10 mouse cellular contexts compared by ENCODE assay signal in the genomic region with DNA sequence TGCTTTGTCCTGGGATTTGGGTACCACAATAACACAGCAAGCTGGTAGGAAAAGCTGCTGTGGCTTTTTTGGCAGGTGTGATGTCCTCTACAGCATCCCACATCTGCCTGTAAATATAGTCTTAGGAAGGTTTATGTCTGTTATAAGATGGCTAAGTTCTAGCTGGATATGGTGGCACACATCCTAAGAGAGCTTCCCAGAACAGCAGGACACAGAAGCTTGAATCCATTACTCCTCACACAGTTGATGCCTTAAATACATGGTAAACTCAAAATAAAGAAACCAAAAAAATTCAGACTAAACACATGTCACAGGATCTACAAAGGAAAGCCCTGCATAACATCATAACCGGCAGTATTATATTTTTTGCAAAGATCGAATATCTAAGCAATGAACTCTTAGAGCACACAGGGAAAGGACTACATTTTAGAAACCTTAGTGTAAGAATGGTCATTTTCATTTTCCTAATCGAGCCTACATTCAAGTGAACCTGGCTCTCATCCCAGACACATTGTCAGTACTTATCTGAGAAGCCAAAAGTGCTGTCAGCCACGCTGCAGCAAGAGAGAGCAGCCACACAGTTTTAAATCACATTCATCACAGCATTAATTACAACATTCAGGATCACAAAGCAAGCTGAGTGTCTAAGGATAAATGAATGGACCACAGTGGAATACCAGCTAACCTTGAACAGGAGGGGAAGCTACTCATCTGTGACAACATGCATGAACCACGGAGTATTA.
DNase-seq lines count a peak whose midpoint lies in the region; ATAC-seq and TF ChIP-seq lines count a peak whose summit lies in the region.
"Had no signal": no experiment of that assay in that cellular context is flagged by ENCODE, and none has a peak within 500 bp of the region (broad histone marks: within the 10 kb centered on the region; RNA-seq: fewer than 3 reads in every experiment).

No protein-coding gene starts in this region.

- no peaks in the 10 kb centered on the region for H3K9me3 ChIP-seq in forebrain, postnatal 0 days (ENCODE audit: low read length)
- H3K9me3 ChIP-seq: limb, embryonic 13.5 days had no signal

- H3K4me1 ChIP-seq in forebrain, postnatal 0 days (ENCODE audit: insufficient read depth): peaks cover 13% of the 10 kb centered on the region; the same call in 1 of the 2 replicates

- no peak overlapping the region for H3K9ac ChIP-seq in forebrain, postnatal 0 days
- H3K9ac ChIP-seq: limb, embryonic 13.5 days had no signal

- ATAC-seq in forebrain, postnatal 0 days: peak; percentile 88

- DNase-seq in heart, adult 8-10 months (ENCODE audit: low spot score): peak; percentile 4
- no peak for DNase-seq in heart, postnatal 25 days (ENCODE audit: low spot score)
- DNase-seq in layer of hippocampus, postnatal 14 days (ENCODE audit: low spot score in 2 of 2): peak; percentile 8 to 48
- DNase-seq in layer of hippocampus, adult 9-10 months (ENCODE audit: low spot score): no peak
- DNase-seq in brain, adult 2 months (ENCODE audit: low read depth, low spot score): peak; percentile 65
- peak; percentile 75 for DNase-seq in forebrain, postnatal 0 days
- DNase-seq in natural killer cell, adult 2 months (ENCODE audit: low spot score in 2 of 2): no peak
- DNase-seq: gastrocnemius, postnatal 25 days; right cerebral cortex, adult 18-20 months had no signal

- no peak for TF ChIP-seq CTCF in forebrain, postnatal 0 days (IDR thresholded peaks at IDR 0.05; ENCODE audit: low read depth)

- no peaks in the 10 kb centered on the region for H3K27me3 ChIP-seq in forebrain, postnatal 0 days (ENCODE audit: insufficient read depth, low read length)

- H3K4me3 ChIP-seq in forebrain, postnatal 0 days (ENCODE audit: low read depth, low read length): no peak overlapping the region
- H3K4me3 ChIP-seq: limb, embryonic 13.5 days had no signal

- no peak overlapping the region for H3K4me2 ChIP-seq in forebrain, postnatal 0 days (ENCODE audit: low read depth)
- H3K4me2 ChIP-seq: limb, embryonic 13.5 days had no signal

- H3K36me3 ChIP-seq in forebrain, postnatal 0 days (ENCODE audit: insufficient read depth): no peaks in the 10 kb centered on the region
- H3K36me3 ChIP-seq: limb, embryonic 13.5 days had no signal

- intact Hi-C loops in heart, postnatal 25 days (cut with DNase I): no loop called here

- H3K27ac ChIP-seq in forebrain, postnatal 0 days (ENCODE audit: low read depth, low read length): peak overlapping the region; percentile 45; the same call in 1 of the 2 replicates
- H3K27ac ChIP-seq: limb, embryonic 13.5 days had no signal

- WGBS in forebrain, postnatal 0 days: 29% methylated on average over 5 of the region's 5 CpGs

Comparison
In these comparisons a context has a peak if more than half of its experiments do, and no peak if none do; other contexts are left out.
1. DNase-seq: peak in heart, adult 8-10 months (single experiment), layer of hippocampus, postnatal 14 days (2 of 2), brain, adult 2 months (single experiment) and forebrain, postnatal 0 days (single experiment); none in heart, postnatal 25 days (single experiment), layer of hippocampus, adult 9-10 months (single experiment) and natural killer cell, adult 2 months (0 of 2).